Mouse (Mus musculus): ENCODE measurements at regions not wholly inside any gene's neighbourhood (a gene's known extent, or its start where the extent isn't known, plus 50 kb on each side); places are given as distances from the start of the nearest gene placed in this dataset.

- Histone ChIP-seq H3K27ac (ENCODE audit: insufficient read depth, low read length) (no peak overlapping the region), H3K4me3 (ENCODE audit: insufficient read depth, low read length) (no peak overlapping the region), H3K4me1 (ENCODE audit: control insufficient read depth, insufficient read depth, low read length) (no peaks in the 10 kb centered on the region)
- TF ChIP-seq CTCF (IDR thresholded peaks at IDR 0.05; ENCODE audit: extremely low read depth, insufficient read depth, low read length), result no peak
- TF ChIP-seq POLR2A (IDR thresholded peaks at IDR 0.05; ENCODE audit: extremely low read depth, insufficient read depth, low read length), result no peak
Measured at GRCm38 (mm10) chr10:119048643-119049420, 178.8 kb upstream of the Dyrk2 start.

- Histone ChIP-seq H3K4me3 (ENCODE audit: insufficient read depth, low read length) (no peak overlapping the region), H3K4me1 (ENCODE audit: control insufficient read depth, insufficient read depth, low read length) (no peaks in the 10 kb centered on the region), H3K27ac (ENCODE audit: insufficient read depth, low read length) (no peak overlapping the region)
- TF ChIP-seq CTCF (IDR thresholded peaks at IDR 0.05; ENCODE audit: extremely low read depth, insufficient read depth, low read length) (no peak), POLR2A (IDR thresholded peaks at IDR 0.05; ENCODE audit: extremely low read depth, insufficient read depth, low read length) (no peak)
Measured at GRCm38 (mm10) chr10:119045059-119045458, 175.1 kb upstream of the Dyrk2 start.

- Histone ChIP-seq H3K4me1 (ENCODE audit: control insufficient read depth, insufficient read depth, low read length) (no peaks in the 10 kb centered on the region), H3K27ac (ENCODE audit: insufficient read depth, low read length) (no peak overlapping the region), H3K4me3 (ENCODE audit: insufficient read depth, low read length) (no peak overlapping the region)
- no peak for TF ChIP-seq CTCF (IDR thresholded peaks at IDR 0.05; ENCODE audit: extremely low read depth, insufficient read depth, low read length)
Measured at GRCm38 (mm10) chr10:119043069-119043468, 173.1 kb upstream of the Dyrk2 start.

GRCm38 (mm10) chr10:119040205-119040604, 170.2 kb upstream of the Dyrk2 start:
- Histone ChIP-seq H3K4me1 (ENCODE audit: control insufficient read depth, insufficient read depth, low read length) (no peaks in the 10 kb centered on the region), H3K4me3 (ENCODE audit: insufficient read depth, low read length) (no peak overlapping the region), H3K27ac (ENCODE audit: insufficient read depth, low read length) (no peak overlapping the region)
- TF ChIP-seq CTCF (IDR thresholded peaks at IDR 0.05; ENCODE audit: extremely low read depth, insufficient read depth, low read length) (no peak), POLR2A (IDR thresholded peaks at IDR 0.05; ENCODE audit: extremely low read depth, insufficient read depth, low read length) (no peak)

- Histone ChIP-seq H3K27ac (ENCODE audit: insufficient read depth, low read length) (no peak overlapping the region), H3K4me3 (ENCODE audit: insufficient read depth, low read length) (no peak overlapping the region), H3K4me1 (ENCODE audit: control insufficient read depth, insufficient read depth, low read length) (no peaks in the 10 kb centered on the region)
- TF ChIP-seq POLR2A (IDR thresholded peaks at IDR 0.05; ENCODE audit: extremely low read depth, insufficient read depth, low read length), result no peak
- TF ChIP-seq CTCF (IDR thresholded peaks at IDR 0.05; ENCODE audit: extremely low read depth, insufficient read depth, low read length), result no peak
Measured at GRCm38 (mm10) chr10:119039732-119040131, 169.7 kb upstream of the Dyrk2 start.

- TF ChIP-seq CTCF (IDR thresholded peaks at IDR 0.05; ENCODE audit: extremely low read depth, insufficient read depth, low read length), result no peak
- TF ChIP-seq POLR2A (IDR thresholded peaks at IDR 0.05; ENCODE audit: extremely low read depth, insufficient read depth, low read length), result no peak
Measured at GRCm38 (mm10) chr10:119038991-119039390, 169.0 kb upstream of the Dyrk2 start.

GRCm38 (mm10) chr10:119037781-119038180, 167.8 kb upstream of the Dyrk2 start:
- Histone ChIP-seq H3K4me3 (ENCODE audit: insufficient read depth, low read length) (no peak overlapping the region), H3K27ac (ENCODE audit: insufficient read depth, low read length) (no peak overlapping the region), H3K4me1 (ENCODE audit: control insufficient read depth, insufficient read depth, low read length) (no peaks in the 10 kb centered on the region)
- no peak for TF ChIP-seq CTCF (IDR thresholded peaks at IDR 0.05; ENCODE audit: extremely low read depth, insufficient read depth, low read length)
- TF ChIP-seq POLR2A (IDR thresholded peaks at IDR 0.05; ENCODE audit: extremely low read depth, insufficient read depth, low read length), result no peak

More at GRCm38 (mm10) chr10:119038991-119039390, 169.0 kb upstream of the Dyrk2 start:
- Histone ChIP-seq H3K4me3 (ENCODE audit: insufficient read depth, low read length) (no peak overlapping the region), H3K4me1 (ENCODE audit: control insufficient read depth, insufficient read depth, low read length) (no peaks in the 10 kb centered on the region), H3K27ac (ENCODE audit: insufficient read depth, low read length) (no peak overlapping the region)

- no peak overlapping the region for H3K4me3 ChIP-seq (ENCODE audit: insufficient read depth, low read length)
- TF ChIP-seq CTCF (IDR thresholded peaks at IDR 0.05; ENCODE audit: extremely low read depth, insufficient read depth, low read length), result no peak
- TF ChIP-seq POLR2A (IDR thresholded peaks at IDR 0.05; ENCODE audit: extremely low read depth, insufficient read depth, low read length), result no peak
Measured at GRCm38 (mm10) chr10:119035863-119036262, 165.9 kb upstream of the Dyrk2 start.

GRCm38 (mm10) chr10:119034396-119034795, 164.4 kb upstream of the Dyrk2 start:
- TF ChIP-seq POLR2A (IDR thresholded peaks at IDR 0.05; ENCODE audit: extremely low read depth, insufficient read depth, low read length) (no peak), CTCF (IDR thresholded peaks at IDR 0.05; ENCODE audit: extremely low read depth, insufficient read depth, low read length) (no peak)
- no peaks in the 10 kb centered on the region for H3K4me1 ChIP-seq (ENCODE audit: control insufficient read depth, insufficient read depth, low read length)
- H3K4me3 ChIP-seq (ENCODE audit: insufficient read depth, low read length), result no peak overlapping the region
- no peak overlapping the region for H3K27ac ChIP-seq (ENCODE audit: insufficient read depth, low read length)

More at GRCm38 (mm10) chr10:119035863-119036262, 165.9 kb upstream of the Dyrk2 start:
- Histone ChIP-seq H3K27ac (ENCODE audit: insufficient read depth, low read length) (no peak overlapping the region), H3K4me1 (ENCODE audit: control insufficient read depth, insufficient read depth, low read length) (no peaks in the 10 kb centered on the region)
